Mouse (Mus musculus) right cerebral cortex, postnatal 14 days (tissue): ENCODE measurements around the gene Unc13b.

Experiments used
- DNase-seq: peaks from one replicate; pipeline ENCODE4 v3.0.0; 2022

Unc13b gene

DNA sequence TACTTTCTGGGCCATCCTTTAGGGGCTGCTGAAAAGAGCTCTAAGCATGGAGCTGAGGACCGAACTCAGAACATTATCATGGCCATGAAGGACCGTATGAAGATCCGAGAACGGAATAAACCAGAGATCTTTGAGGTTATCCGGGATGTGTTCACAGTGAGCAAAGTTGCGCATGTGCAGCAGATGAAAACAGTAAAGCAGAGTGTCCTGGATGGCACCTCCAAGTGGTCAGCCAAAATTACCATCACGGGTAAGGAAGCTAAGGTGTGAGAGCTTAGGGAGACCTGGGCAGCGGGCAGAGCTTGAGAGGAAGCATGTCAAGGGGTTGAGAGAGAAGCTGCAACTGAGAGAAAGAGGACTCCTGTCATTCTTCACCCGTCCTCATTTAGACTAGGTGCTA lies 178.1 kb downstream of the Unc13b start:
- DNase-seq, result no peak

GRCm38 (mm10) chr4:43240716-43241115 lies 182.0 kb downstream of the Unc13b start:
- no peak for DNase-seq

GRCm38 (mm10) chr4:43244022-43244421 lies 185.3 kb downstream of the Unc13b start:
- DNase-seq, result peak; percentile 40

DNA sequence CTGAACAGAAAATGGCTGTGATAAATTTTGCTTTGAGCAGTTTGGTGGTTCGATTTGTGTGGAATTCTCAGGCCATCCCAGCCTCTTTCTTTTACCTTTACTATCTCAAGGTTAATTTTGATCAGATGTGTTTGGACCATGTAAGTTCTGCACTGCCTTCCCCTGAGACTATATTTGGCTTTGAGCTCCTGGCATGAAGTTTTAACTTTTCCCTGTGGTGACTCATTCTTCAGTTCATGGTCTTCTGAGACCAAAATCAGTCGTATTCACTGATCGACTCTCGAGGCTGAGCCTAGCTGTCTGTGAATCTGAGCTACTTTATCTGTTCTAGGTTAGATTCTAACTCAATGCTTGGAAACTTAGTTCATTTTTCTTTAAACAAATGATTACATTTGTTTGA lies 187.0 kb downstream of the Unc13b start:
- DNase-seq, result no peak

DNA sequence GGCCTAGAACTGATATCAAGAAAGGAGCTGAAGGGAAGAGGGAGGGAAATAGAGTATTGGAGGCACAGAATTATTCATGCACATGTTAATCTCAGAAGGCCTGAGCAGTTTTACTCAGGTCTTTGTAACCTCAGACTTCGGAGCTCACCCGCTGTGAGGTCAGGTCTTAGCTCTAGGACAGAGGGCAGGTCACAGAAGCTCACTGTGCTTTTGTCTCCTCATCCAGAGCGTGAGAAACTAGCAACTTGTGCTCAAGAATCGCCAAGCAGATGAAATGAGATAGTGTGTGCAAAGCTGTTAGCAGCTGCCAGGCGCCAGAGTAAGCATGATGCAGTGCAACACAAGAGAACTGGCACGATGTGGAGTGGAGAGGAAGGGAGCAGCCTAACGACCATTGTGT lies 189.3 kb downstream of the Unc13b start:
- no peak for DNase-seq

- no peak for DNase-seq
These were observed 190.2 kb downstream of the Unc13b start for GRCm38 (mm10) chr4:43248909-43249308.

GRCm38 (mm10) chr4:43251269-43251668 lies 192.5 kb downstream of the Unc13b start:
- no peak for DNase-seq

DNA sequence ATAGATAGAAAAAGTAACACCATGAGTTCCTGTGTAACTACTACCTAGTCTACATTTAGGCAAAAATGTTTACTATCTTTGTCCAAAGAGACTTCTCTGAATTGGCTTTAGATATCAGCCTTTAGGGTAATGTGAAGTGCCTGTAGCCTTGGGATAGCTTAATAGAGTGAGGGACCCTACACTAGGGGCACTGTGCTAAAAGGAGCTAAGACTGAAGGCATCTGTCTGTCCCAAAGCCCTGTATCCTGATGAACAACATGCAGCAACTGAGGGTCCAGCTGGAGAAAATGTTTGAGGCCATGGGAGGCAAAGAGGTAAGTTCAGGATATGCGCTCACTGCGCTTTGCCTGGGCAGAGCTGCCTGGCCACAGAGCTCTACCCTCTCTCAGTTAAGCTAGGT lies 198.3 kb downstream of the Unc13b start:
- no peak for DNase-seq

GRCm38 (mm10) chr4:43258556-43258955 lies 199.8 kb downstream of the Unc13b start:
- DNase-seq, result no peak

DNA sequence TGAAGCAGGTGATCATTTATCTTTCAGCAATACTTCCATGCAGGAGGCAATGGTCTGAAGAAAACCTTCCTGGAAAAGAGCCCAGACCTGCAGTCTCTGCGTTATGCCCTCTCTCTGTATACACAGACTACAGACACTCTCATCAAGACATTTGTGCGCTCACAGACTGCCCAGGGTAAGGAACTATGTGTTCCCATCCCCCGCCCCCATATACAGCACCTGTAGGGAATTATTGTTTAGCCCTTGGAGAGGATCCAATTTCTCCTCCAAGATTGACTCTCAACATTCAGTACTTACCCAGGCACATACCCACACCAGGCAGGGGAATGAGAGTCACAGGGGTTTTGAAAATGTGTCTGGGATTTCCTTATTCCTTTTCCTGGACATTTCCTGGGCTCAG lies 200.7 kb downstream of the Unc13b start:
- no peak for DNase-seq

- DNase-seq, result peak; percentile 34
These were observed 201.3 kb downstream of the Unc13b start for GRCm38 (mm10) chr4:43260096-43260495.

GRCm38 (mm10) chr4:43262821-43263220 lies 204.1 kb downstream of the Unc13b start:
- DNase-seq, result no peak

DNA sequence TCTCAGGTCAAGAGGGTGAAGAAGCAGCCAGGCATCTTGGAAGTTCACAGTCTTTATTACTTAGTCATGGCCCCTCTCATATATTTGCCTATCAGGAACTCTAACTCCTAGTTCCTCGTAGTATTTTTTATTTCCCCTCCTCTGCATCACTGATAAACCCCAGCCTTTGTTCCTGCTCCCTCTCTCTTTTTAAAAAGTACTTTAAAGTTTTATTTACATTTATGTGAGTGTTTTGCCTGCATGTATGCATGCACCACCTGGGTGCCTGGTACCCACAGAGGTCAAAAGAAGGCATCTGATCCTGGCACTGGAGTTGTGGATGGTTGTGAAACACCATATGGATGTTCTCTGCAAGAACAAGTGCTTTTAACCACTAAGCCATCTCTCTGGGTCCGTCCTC lies 207.4 kb downstream of the Unc13b start:
- no peak for DNase-seq

- DNase-seq, result peak; percentile 84
These were observed 208.0 kb downstream of the Unc13b start, which contains the start of gene Atp8b5 for GRCm38 (mm10) chr4:43266623-43267322. Atp8b5 (plus strand) TSS chr4:43267159.

- no peak for DNase-seq
These were observed 208.5 kb downstream of the Unc13b start for GRCm38 (mm10) chr4:43267323-43267658.

DNA sequence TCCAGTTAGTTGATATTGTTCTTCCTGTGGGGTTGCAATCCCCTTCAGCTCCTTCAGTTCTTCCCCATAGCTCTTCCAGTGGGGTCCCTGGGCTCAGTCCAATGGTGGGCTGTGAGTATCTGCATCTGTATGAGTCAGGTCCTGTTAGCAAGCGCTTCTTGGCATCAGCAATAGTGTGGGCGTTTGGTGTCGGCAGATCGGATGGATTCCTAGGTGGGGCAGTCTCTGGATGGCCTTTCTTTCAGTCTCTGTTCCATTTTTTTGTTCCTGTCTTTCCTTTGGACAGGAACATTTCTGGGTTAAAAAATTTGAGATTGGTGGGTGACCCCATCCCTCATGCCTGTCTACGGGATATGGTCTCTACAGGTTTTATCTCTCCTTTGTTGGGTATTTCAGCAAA lies 226.7 kb downstream of the Unc13b start:
- no peak for DNase-seq

DNA sequence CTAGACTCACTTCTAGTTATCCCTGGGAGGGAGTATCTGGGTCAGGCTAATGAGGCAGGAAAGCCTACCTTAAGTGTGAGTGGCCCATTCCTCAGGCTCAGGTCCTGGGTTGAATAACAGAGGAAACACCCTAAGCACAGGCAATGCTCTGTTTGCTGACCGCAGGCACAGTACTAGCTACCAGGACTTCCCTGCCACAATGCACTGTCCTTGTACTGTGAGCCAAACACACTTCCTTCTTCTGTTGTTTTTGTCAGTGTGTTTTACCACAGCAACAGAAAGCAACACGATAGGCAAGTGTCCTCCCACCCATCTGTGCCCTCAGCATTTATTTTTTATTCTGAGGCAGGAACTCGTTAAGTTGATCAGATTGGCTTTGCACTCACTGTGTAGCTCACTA lies 228.6 kb downstream of the Unc13b start:
- DNase-seq, result no peak

DNA sequence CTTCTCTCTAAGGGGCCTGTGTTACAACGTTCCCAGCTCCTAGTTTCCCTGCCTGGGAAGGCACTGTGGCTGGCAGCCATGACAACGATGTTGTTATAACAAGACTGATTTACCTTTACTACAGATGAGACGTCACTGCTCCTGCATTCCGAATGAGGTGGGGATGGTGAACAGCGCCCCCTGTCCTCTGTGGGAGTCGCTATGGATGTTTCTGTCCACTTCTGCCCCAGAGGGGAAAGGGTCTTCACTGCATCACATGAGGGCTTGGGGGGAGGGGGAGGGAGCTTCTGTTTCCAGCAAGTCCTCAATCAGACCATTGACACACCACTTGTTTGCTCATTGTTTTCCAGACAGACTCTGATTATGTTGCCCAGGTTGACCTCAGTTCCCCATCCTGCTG lies 235.2 kb downstream of the Unc13b start:
- DNase-seq, result no peak

DNA sequence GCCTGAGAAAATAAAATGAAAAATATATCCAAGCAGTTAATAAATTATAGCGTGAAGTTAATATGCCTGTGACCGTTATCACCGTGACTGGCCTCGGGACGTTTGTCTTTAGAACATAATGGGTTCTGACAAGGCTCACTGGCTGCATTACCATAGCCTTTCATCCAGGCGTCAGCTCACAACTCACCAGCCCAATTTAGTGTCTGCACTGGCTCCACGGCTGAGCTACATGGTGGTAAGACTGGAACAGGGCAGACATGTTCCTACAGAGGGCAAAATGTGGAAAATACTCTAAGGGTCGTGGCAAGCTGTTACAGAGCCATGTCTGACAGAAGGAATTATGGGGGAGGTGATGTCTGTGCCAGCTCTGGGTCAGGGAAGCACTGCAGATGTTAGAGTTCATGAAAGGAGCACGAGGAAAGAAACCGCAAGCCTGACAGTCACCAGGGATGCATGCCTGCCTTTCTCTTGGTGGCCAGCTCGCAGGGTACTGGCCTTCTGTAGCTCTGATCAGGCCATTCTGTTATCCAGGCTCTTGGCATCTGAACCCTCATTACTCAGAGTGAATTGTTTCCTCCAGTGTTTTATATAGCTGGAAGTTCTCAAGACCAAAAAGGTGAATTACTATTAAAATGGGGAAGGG lies 251.1 kb downstream of the Unc13b start:
- no peak for DNase-seq
